Mouse (Mus musculus): ENCODE measurements around the gene Arrdc1.

DNA sequence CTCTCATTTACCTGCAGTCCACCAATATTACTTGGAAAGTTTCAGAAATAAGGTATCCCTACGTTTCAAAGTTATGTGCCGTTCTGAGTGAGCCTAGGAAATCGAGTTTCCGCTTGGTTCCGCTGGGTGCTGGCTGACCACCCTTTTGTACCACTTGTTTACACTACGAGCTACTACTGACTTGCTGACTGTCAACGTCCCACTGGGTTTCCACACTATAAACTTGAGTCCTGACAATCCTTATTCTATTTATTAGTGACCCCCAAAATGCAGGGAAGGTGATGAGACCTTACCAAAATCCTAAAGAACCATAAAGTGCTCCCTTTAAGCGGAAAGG is 15.2 kb downstream of the Arrdc1 start:
- TF ChIP-seq POLR2A (IDR thresholded peaks at IDR 0.05; ENCODE audit: insufficient read depth, low read depth, low read length) (no peak), CTCF (IDR thresholded peaks at IDR 0.05; ENCODE audit: insufficient read depth, low read depth, low read length) (no peak)
